Mouse (Mus musculus) testis, adult 2 months (tissue): ENCODE results near the gene Insr. TPM values are rescaled to one million over a fixed set of nuclear protein-coding genes. Genes with fewer than 3 reads are reported as not detected.
"Not testable (repeated sequence)": the region's sequence is repeated elsewhere in the genome, so short reads cannot be mapped to it uniquely, and the experiment has no call there.

Source experiments
- H3K27ac ChIP-seq: fragments of 200-500 bp; 2 replicates; pipeline ENCODE4 v1.5.1; 2012; ENCODE audit warnings: low read depth, low read length; ENCODE audit not compliant: control insufficient read depth, insufficient read depth
- H3K27me3 ChIP-seq: fragments of 200-500 bp; 2 replicates; pipeline ENCODE4 v1.6.1; 2012; ENCODE audit warnings: mild to moderate bottlenecking, low read length, moderate library complexity; ENCODE audit not compliant: control insufficient read depth, insufficient read depth
- H3K36me3 ChIP-seq: fragments of 200-500 bp; 2 replicates; pipeline ENCODE4 v1.6.1; 2012; ENCODE audit warnings: mild to moderate bottlenecking, low read length; ENCODE audit not compliant: control insufficient read depth, insufficient read depth
- H3K4me1 ChIP-seq: fragments of 200-500 bp; 2 replicates; pipeline ENCODE4 v1.6.1; 2012; ENCODE audit warnings: low read length; ENCODE audit not compliant: control insufficient read depth, insufficient read depth
- H3K4me3 ChIP-seq: fragments of 200-500 bp; 2 replicates; pipeline ENCODE4 v1.5.1; 2012; ENCODE audit warnings: low read depth, mild to moderate bottlenecking, low read length, moderate library complexity, mixed read lengths; ENCODE audit not compliant: control insufficient read depth
- CTCF ChIP-seq: fragments of 200-500 bp; IDR thresholded peaks from 2 replicates; pipeline ENCODE4 v1.5.1; 2012; ENCODE audit warnings: low read depth, mild to moderate bottlenecking, inconsistent platforms, low read length, moderate library complexity; ENCODE audit not compliant: control insufficient read depth, insufficient read depth, insufficient replicate concordance
- POLR2A ChIP-seq: fragments of 200-500 bp; IDR thresholded peaks from 2 replicates; pipeline ENCODE4 v1.6.1; 2012; ENCODE audit warnings: low read depth, mild to moderate bottlenecking, inconsistent platforms, low read length, moderate library complexity; ENCODE audit not compliant: control insufficient read depth
- polyA plus RNA-seq: library from polyadenylated mRNA; depleted of rRNA; stranded (reverse); fragments of >200 nt; gene quantifications from 2 replicates; pipeline ENCODE4 v1.2.3, GENCODE M21; 2012

Insr gene
- polyA plus RNA-seq, 1 experiment, result 5.8 TPM

DNA sequence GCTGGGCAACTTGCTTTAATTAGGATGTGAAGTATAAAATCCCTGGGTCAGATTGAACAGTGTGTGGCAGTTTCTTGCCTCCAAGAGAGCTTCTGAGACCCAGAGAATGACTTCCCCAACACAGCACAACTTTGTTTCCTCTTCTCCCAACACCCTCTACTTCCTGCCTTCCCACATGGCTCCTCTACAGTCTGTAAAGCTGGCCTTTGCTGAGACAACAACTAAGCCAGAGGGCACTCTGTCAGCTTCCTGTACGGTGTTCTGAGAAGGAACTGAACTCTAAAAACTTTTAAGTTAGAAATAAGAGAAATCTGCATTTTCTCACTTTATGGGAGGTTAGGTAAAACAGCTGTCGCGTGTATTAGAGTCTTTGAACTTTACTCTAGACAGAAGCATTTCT, 34.4 kb upstream of the Insr start:
- H3K27me3 ChIP-seq, result no peaks in the 10 kb centered on the region
- no peak overlapping the region for H3K4me3 ChIP-seq
- H3K27ac ChIP-seq, result no peak overlapping the region
- H3K4me1 ChIP-seq, result no peaks in the 10 kb centered on the region
- H3K36me3 ChIP-seq, result no peaks in the 10 kb centered on the region
- no peak for TF ChIP-seq POLR2A
- no peak for TF ChIP-seq CTCF

DNA sequence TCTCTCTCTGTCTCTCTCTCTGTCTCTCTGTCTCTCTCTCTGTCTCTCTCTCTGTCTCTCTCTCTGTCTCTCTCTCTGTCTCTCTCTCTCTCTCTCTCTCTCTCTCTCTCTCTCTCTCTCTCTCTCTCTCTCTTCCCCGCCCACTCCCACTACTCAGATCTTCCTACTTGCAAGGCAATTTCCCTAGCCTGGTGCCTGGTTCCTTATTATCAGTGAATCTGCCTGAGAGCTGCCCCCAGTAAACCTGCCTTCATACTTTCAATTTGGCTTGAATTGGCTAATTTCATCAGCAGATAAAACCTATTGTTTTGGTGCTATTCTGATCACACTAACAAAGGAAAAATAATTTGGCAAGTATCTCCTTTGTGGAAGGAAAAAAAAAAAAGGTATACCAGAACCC, 34.0 kb upstream of the Insr start:
- H3K27me3 ChIP-seq, H3K4me1 ChIP-seq, H3K27ac ChIP-seq, H3K36me3 ChIP-seq, H3K4me3 ChIP-seq: not testable (repeated sequence)

DNA sequence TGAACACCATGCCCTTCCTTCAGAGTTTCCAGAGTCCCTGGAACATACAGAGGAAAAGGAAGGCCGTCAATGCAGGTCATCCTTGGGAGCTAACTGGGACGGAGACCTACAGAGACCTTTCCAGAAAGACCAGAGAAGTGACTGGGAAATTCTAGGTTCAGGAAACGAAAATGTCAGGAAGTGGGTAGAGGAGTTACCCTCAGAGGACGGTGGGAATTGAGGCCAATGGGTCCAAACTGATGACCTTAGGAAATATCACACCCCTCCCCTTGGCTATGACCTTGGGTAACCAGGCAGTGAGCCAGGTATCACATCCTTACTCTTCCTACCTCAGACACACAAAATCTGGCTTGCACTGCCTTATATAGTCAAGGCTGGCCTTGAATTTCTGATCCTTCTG, 32.1 kb upstream of the Insr start:
- TF ChIP-seq CTCF (no peak), POLR2A (no peak)
- Histone ChIP-seq H3K27me3 (no peaks in the 10 kb centered on the region), H3K27ac (no peak overlapping the region), H3K36me3 (no peaks in the 10 kb centered on the region), H3K4me1 (no peaks in the 10 kb centered on the region), H3K4me3 (no peak overlapping the region)

DNA sequence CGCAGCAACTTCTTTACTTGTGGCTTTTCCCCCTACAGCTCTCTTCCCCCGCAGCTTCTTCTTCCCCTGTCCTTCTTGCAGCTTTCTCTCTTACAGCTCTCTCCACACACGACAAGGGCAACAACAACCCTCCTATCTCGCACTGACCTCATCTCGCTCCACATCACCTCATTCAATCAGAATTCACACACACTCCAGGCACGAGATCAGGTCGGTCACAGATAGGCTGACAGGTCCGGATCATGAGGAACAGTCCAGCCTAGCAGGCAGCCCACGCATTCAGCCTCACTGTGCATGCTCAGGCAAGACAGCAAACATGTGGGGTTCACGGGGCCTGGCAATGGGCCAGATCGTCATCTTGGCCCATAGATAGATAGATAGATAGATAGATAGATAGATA, 30.2 kb upstream of the Insr start:
- Histone ChIP-seq H3K27me3 (no peaks in the 10 kb centered on the region), H3K27ac (no peak overlapping the region), H3K36me3 (no peaks in the 10 kb centered on the region), H3K4me3 (no peak overlapping the region), H3K4me1 (no peaks in the 10 kb centered on the region)
- TF ChIP-seq CTCF (no peak), POLR2A (no peak)

DNA sequence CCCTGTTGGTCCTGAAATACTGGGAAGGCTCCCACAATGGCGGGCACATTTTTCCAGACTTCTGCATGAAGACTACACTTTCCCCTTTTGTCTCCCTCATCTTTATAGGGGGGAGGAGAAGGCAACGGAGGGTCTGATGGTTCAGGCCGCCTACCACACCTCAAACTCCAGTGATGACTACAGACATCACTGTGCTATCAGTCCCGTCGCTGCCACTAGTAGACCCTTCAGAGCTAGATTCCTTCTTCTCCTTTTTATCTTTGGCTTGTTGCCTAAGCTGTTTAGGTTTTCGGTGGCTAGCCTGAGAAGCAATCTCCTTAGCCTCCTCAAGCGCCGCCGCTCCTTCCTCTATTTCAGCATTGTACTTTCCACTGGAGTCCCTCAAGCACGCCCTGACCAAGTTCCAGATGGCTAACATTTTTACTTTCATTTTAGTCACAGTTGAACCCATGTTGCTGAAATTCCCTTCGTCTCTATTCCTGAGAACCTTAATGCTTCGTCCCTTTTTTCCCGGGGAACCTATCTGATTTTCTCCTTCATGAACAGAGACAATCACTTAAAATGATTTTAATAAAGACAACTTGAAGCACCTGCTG, 28.9 kb upstream of the Insr start:
- H3K4me3 ChIP-seq, H3K27ac ChIP-seq, H3K36me3 ChIP-seq, H3K27me3 ChIP-seq, H3K4me1 ChIP-seq: not testable (repeated sequence)

DNA sequence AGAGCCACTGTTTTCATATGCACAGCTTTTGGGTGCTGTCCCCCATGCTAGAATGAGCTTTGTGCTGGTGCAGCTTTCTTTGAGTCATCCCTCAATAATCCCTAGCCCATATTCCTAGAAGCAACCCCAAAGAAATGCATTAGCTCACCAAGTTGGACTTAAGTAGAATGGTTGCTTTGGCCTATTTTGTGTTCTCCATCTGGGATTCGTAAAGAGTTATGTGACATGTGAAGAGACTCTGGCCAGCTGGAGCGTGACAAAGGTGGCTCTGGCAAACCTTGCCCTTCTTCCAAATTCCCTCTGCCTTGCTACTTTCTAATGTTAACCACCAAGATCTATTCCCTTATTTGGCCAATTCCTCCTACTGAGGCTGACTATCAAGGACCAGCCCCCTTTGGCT, 22.7 kb upstream of the Insr start:
- H3K4me3 ChIP-seq, result no peak overlapping the region
- no peaks in the 10 kb centered on the region for H3K27me3 ChIP-seq
- no peaks in the 10 kb centered on the region for H3K36me3 ChIP-seq
- TF ChIP-seq POLR2A (no peak), CTCF (no peak)
- H3K27ac ChIP-seq, result no peak overlapping the region
- H3K4me1 ChIP-seq, result no peaks in the 10 kb centered on the region

DNA sequence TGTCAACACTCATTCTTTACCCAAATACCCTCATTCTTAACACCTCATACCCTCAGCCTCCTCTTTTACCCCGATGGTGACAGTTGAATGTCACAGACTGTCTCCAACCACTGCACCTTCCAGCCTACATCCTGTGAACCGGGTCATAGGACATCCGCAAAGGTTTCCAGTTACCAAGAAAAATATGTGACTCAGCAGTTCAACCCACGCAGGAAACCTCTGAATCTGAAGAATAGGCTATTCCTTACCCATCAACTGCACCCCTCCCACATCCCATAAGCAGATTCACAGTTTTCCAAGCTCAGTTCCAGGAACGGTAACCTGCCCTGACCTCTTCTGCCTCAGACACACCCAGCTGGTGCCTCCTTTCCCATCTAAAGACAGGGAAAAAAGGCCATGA, 19.9 kb upstream of the Insr start:
- no peaks in the 10 kb centered on the region for H3K36me3 ChIP-seq
- H3K4me3 ChIP-seq, result no peak overlapping the region
- H3K27me3 ChIP-seq, result no peaks in the 10 kb centered on the region
- no peak for TF ChIP-seq POLR2A
- no peak for TF ChIP-seq CTCF
- no peak overlapping the region for H3K27ac ChIP-seq
- H3K4me1 ChIP-seq, result no peaks in the 10 kb centered on the region

DNA sequence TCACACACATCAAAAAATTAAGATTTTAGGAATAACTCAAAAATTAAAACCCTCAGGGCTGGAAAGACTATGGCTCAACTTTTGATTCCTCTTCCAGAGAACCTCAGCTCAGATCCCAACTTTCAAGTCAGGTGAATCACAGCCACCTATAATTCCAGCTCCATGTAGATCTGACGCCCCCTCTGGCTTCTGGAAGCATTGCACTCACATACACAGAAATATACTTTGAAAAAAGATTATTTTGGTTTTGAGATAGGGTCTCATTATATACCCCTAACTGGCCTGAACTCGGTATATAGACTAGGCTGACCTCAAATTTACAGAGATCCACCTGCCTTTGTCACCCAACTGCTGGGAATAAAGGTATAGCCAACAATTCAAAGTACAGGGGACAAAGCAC, 6.4 kb upstream of the Insr start:
- H3K27ac ChIP-seq, result no peak overlapping the region
- H3K27me3 ChIP-seq, result no peaks in the 10 kb centered on the region
- no peaks in the 10 kb centered on the region for H3K36me3 ChIP-seq
- no peaks in the 10 kb centered on the region for H3K4me1 ChIP-seq
- no peak for TF ChIP-seq POLR2A
- TF ChIP-seq CTCF, result no peak
- H3K4me3 ChIP-seq, result no peak overlapping the region
